Mouse (Mus musculus) left cerebral cortex, adult 18-20 months (tissue): ENCODE results near the gene Tubb2a. TPM values are rescaled to one million over a fixed set of nuclear protein-coding genes. Genes with fewer than 3 reads are reported as not detected.

Source experiments
- DNase-seq, 2 experiments: peaks; one replicate each; pipeline ENCODE4 v3.0.0; 2021 to 2022; ENCODE audit warnings: low spot score in 2 of 2, mixed read lengths in 1 of 2
- long read RNA-seq, 2 experiments: library from polyadenylated mRNA; stranded (forward); transcript quantifications; one replicate each; pipeline ENCODE4 v2.0.0; 2021
- total RNA-seq, 2 experiments: library from RNA; stranded (reverse); gene quantifications; 2 replicates each; pipeline ENCODE4 v1.2.3; 2021

Tubb2a gene
- 100 to 1,000 TPM; 781 to 791 TPM for total RNA-seq
- long read RNA-seq, experiment 1, transcript Tubb2a-201 (4 exons, 1,610 nt) = major isoform, 1,883 of 1,985 reads
- long read RNA-seq, experiment 1, partial matches to known transcripts = 15 of 1,985 reads
- long read RNA-seq, experiment 1, other reads (novel, unspliced or antisense) = 87 of 1,985 reads
- long read RNA-seq, experiment 2, transcript Tubb2a-201 (4 exons, 1,610 nt) = major isoform, 1,667 of 1,758 reads
- long read RNA-seq, experiment 2, partial matches to known transcripts = 12 of 1,758 reads
- long read RNA-seq, experiment 2, other reads (novel, unspliced or antisense) = 79 of 1,758 reads

DNA sequence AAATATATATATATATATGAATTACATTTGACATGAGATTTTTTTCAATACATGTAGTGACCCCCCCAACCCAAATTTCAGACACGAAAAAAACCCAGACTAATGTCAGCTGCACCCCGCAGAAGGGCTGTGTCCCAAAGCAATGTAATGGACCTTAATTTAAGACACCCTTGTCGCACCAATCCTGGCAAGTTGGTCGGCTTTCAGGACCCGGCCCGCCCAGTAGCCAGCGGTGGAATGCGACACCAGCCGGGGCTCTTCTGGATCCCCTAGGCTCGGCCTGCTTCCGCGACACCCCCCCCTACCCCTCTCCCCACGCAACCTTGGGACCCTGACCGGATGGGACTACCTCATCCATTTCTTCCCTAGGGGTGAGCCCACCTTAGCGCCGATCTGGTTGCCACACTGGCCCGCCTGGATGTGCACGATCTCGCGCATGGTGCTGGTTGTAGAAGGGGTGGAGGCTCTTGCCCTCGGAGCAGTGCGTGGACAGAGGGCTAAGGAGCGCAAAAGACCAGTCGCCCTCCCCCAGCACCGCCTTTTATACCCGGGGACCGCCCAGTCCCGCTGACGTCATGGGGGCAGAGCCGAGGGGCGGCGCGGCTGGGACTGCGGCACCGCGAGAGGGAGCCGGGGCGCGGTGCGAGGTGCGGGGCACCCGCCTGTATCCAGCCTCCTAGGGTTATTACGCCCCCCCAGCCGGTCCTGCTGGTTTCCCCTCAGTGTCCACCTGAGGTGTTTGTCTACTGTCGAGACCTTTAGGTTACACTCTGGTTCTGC is at the start of gene Tubb2a:
Gene Tubb2a, minus strand, starts transcription at position 516 of the 780 bp plus-strand sequence.
- peak; percentile 91 for DNase-seq

DNA sequence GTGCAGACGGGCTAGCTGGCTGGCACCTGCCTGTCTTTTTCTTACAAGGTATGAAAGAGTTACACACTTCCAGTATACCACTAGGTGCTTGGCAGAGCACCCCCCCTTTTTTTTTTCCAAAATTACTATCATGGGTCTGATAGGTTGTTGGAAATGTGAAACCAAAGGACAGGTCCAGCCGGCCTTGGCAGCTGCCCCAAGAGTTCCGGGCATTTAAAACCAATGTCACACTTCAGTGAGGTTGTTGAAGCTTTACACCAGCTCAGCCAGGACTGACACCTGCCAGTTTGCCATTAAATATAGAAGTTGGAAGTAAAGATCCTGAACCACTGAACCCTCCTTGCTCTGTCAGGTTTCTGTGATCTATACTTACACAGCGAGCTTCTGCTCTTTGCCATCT is 47.9 kb upstream of the Tubb2a start:
- no peak for DNase-seq

DNA sequence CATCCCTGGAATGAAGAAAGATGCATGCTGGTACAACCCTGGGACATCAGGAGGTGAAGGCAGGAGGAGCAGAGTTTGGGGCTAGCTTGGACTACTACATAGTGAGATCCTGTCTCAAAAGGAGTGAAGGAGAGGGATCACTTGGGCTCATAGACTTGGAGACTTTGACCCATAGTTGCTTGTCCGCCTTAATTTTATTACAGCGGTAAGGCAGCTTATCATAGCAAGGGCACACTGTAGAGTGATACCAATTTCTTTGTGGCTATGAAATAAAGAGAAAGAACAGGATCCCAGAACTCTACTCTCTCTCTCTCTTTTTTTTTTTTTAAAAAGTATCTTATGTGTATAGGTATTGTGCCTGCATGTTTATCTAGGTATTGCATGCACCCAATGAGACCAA is 42.7 kb upstream of the Tubb2a start:
- DNase-seq = no peak

DNA sequence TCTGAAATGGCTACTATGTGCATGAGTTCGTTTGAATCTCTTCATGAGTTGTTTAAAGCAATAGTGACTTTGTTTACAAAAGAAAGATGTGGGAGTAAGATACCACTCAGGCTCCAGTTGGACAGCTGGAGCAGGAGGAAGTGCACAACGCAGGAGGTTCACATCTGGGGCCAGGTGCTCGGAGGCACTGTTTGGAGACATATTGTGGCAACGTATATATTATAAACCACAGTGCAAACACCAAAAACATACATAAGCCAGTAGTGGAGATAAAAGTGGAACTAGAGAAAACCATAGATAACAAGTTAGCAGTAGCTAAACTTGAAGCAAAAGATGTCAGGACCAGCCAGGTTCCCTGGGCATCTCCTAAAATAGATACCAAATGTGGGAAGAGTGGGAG is 41.6 kb upstream of the Tubb2a start:
- no peak for DNase-seq

DNA sequence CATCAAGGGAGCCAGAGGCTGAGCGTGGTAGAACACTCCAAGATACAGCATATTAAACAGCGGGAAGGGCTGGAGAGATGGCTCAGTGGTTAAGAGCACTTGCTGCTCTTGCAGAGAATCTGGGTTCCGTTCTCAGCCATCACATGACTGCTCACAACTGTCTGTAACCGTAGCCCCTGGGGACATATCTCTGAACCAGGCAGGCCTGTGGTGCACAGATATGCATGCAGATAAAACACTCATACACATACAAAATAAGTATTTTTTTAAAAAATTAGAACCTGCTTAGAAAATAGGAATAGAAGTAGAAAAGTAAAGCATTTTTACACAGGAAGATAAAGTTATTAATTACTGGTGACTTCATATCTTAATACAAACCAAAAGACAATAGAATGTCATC is 41.0 kb upstream of the Tubb2a start:
- no peak for DNase-seq

DNA sequence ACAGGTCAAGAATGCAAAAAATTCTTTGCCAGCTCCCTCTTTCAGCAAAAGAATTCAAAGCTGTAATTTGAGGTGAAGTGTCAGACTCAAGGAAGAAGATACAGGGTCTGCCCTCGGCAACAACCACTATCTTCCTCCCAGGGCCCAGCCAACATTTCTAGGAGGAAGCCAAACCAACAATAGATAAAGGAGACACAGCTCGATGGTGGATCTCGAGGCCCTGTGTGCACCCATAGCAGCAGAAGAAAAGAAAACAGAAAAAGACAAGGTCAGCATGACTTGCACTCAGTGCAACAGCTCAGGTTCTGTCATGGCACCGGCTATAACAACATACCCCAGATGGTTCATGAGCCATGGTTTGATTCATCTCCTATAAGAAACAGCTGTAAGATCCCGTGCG is 38.7 kb upstream of the Tubb2a start:
- no peak for DNase-seq

DNA sequence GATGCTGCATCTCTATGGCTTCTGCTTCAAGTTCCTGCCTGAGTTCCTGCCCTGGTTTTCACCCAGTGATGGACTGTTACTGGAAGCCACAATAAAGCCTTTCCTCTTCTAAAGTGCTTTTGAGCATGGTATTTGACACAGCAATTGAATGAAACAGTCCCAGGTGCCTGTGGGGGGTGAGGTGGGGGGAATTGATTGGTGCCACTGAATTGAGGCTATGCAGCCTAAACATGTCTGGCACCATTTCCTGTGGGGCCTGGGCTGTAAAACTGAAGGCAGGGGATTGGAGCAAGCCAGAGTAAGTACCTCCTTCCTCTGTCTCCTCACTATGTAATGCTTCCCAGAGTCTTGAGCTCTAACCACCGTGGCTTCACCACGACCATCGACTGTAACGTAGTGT is 36.8 kb upstream of the Tubb2a start:
- DNase-seq = no peak

DNA sequence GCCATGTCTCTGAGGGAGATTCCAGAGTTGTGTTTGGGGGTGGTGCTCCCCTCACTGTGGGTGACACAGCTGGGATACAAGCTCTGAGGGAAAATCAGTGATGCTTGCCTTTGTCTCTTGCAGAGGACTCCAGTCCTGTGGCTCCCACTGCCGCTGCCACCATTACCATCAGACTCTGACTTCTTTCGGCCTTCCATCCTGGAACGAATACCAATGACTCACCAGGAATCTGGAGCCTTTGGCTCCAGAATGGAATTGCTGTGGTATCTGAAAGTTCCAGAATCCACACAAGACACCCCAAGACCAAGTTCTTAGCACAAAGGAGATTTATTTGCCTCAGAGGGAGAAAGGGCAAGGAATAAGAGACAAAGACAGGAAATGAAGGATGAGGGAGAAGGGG is 35.3 kb upstream of the Tubb2a start:
- DNase-seq = no peak

DNA sequence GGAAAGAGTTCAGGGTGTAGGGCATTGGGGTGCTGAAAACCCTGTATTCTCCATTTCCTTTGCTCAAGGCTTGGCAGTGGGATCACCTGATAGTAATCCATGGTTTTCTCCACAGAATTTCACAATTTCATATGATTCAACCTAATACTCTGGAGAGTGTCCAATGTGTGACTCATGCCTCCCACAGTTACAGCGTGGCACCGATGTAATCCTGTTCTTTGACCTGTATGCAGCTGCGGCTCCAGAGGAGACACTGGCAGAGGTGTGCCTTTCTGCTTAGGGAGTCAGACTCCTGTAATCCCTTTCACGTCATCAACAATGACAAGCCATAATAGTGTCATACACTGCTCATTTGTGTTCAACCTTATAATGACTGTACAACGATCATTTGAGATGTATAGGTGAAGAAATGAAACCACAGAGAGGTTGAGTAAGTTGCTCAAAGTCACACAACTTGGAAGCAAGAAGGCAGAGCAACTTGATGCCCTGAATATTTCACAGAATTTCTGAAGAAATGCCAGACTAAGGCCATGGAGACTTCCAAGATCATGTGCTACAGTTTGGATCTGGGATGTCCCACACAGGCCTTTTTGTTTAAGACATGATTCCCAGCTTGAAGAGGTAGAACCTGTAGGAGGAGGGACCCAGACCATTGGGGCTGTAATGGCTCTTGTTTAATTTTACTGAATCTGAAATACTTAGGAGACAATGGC is 34.7 kb upstream of the Tubb2a start:
- no peak for DNase-seq

DNA sequence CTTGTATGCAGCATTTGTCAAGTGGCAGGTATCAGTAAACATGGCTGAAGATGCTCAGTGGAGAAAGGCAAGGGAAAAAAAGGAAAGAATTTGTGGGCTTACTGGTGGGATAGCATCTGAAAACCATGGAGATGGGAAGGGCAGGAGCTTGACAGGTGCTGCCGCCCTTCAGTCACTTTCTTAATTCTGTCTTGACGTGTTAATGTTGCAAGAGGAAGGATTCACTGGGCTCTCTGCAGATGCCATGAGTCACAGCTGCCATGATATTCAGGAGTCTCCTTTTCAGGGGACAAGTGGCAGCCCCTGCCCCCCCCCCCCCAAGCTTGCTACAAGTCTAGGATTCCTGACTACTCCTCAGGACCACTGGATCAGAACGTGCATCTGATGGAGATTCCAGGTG is 34.1 kb upstream of the Tubb2a start:
- no peak for DNase-seq

DNA sequence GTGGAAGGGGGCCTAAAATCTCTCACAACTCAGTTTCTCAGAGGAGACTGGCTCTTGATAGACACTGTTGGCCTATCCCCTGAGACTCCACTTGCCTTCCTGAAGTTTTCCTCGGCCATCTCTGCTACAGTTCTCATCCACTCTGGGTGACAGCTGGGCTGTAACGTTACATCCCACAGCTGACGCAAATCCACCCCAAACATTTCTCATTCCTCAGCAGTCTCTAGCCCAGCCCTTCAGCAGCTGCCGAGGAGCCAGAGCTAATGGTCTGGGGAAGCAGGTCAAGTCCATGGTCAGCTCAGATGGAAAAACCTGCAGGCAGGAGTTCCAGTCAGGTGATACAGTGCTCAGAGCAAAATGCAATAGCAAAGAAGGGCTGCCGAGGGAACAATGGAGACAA is 33.2 kb upstream of the Tubb2a start:
- DNase-seq = no peak

DNA sequence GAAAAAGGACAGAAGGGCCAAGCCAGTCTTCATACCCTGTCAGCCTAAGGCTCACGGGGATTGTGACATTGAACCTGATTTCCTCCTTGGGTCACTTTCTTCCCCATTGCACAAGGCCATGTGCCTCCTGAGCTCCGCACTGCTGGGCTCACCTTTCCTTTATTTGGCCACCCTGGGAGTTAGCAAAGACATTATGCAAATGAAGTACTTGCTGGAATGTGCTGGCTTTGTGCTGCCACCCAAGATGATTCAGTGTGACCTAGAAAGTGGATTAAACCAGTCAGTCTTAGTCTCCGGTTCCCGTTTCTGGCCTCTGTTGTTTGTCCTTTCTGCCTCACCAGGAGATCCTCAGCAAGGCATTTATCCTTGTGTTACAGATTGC is 31.9 kb upstream of the Tubb2a start:
- no peak for DNase-seq

DNA sequence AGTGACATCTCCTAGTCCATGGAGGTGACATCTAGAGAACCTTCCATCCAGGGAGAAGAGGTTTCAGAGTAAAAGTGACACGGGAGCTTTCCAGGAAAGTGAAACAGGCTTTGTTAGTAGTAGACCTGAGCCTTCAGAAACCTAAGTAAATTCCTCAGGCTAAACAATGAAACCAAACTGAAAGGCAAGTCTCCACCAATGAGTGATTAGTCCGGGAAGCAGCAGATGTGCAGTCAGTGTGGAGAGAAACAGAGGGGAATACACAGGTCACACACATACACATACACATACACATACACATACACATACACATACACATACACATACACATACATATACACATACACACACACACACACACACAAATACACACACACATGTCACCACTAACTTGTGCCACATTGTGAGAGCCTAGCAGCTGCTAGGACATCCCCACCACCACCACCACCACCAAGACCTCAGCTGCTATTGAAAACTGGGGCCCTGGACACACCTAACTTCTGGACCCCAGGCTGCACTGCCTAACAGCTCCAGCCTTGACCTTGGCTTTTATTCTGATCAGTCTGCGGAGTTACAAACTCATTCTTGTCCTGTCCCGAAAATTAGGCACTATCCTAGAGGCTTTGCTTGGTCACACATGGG is 31.3 kb upstream of the Tubb2a start:
- DNase-seq = no peak

DNA sequence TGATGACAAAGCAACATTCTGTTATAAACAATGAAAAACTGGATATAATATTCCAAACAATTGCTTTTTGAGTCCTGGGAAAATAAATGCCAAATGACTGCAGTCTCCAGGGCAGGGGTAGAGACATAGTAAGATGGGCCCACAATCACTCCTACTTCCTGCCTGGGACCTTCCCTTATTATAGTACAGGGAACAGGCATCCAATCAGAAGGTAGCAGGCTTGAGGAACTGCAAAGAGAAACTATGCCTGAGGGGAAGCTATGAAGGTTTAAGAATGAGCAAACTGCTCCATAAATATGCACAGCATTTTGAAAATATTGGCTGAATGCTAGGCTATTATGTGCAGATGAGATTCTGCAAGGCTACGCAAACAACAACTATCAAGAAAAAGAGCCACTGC is 29.2 kb upstream of the Tubb2a start:
- no peak for DNase-seq

DNA sequence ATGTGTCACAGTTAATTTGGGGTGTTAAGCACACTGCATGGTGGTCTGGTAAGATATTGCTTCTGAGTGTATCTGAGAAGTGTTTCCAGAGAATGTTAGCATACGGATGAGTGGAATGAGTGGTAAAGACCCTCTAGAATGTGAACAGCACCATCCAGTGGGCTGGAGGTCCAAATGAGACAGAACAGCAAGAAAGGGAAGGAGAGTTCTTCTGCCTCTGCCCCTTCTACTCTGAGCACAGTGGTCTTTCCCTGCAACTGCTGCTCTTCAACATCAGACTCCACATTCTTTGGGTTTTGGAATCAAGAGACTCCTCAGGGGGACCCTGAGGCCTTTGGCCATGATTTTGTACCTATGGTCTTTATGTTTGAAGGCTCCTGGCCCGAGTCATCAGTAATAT is 28.4 kb upstream of the Tubb2a start:
- no peak for DNase-seq

DNA sequence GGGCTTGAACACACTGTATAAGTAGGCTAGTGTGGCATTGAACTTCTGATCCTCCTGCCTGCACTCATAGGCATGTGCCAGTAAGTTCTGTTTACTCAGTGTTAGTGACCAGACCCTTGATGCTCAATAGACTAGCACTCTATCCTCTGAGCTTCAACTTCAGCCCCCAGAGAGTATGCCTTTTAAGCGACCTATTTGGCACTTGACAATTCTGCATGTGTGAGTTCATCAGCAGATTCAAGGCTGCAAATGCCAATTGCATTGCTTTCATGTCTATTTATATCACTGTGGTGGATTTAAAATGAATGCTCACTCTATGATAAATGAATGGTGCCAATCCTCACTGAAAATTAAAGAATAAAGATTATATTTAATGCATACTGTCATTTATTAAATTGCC is 27.6 kb upstream of the Tubb2a start:
- DNase-seq = no peak

DNA sequence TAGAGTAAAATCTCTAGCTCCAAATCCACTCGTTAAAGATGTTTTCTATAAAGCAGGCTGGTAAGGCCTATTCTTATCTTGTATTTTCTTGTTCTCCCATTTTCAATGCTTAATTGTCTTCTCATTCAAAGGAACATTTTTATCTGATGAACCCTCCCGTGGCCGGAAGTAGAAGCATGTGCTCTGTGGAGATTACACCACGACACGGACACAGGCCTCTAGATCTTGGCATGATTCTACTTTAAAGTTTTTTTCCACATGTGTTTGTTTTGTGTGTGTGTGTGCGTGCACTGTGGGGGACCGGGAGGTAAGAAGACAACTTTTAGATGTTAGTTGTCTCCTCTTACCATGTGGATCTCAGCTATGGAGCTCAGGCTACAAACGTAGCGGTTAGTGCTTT is 24.1 kb upstream of the Tubb2a start:
- no peak for DNase-seq

DNA sequence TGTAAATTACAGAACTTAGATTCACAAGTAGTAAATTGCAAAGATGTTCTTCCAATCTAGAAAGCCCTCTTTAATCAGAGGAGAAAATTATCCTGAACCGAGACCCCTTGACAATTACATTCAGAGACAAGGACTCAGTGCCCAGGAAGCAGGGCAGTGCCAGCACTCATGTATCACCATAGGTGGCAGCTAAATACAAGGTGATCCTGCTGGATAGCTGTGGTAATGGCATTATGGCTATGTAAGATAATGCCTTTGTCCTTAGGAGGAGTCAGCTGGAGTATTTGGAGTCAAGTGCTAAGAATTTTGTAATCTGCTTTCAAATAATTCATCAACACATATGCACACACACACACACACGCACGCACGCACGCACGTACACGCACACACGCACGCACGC is 23.4 kb upstream of the Tubb2a start:
- DNase-seq = no peak

DNA sequence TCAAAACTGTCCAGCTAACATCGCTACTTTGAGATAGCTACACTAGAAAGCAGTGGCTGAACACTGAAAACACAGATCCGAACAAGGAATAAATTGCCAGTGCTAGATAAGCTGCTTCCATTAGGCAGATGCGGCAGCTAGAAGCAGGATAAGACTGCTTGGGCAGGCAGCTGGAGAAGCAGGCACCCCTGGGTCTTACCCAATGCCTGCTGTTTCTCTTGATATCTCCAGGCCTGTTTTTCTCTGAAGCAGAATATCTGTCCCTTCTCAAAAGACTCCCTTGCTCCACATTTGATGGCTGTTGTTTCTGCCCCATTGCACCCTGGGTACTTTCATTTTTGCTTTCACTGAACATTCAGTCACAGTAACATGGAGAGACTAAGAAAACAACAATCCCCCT is 22.9 kb upstream of the Tubb2a start:
- DNase-seq = no peak

DNA sequence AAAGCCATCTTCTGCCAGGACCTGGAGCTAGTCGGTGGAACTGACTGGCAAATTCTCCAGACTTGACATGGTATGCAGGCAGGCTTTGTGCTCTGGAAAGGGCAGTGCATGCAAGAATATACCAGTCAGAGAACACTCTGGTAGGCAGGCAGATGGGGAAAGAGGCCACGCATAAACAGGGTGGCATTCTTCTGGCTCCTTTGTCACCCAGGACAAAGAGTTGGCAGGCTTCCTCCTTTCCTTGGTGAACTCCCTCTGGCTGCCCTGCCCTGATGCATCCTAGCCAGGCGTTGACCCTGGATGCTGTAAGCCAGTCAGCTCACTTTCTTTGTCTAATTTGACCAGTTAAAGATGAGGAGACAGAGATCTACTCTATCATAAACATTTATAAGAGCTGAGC is 19.3 kb upstream of the Tubb2a start:
- DNase-seq = no peak

DNA sequence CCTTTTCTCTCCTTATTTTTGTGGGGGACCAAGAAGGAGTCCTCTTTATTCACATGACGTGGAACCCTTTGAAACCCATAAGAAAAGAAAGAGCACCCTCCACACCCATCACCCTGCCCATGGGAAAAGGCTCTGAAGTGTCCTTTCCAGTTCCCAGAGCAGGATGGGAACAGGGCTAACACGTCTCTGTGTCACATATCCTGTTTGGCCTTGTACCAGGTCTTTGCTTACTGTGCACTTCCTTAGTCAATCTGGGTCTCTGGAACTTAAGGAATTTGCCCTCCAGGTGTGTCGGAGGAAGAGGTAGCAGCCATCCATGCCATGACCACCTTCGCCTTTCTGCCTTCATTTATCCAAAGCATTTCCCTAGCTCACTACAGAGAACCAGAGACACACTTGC is 18.6 kb upstream of the Tubb2a start:
- no peak for DNase-seq
